Mouse (Mus musculus) midbrain, postnatal 0 days (tissue): ENCODE data around the gene Parn. TPM values are rescaled to one million over a fixed set of nuclear protein-coding genes. Genes with fewer than 3 reads are reported as not detected.

Source experiments
- ATAC-seq: fragments of 200-750 bp; cut with Nextera tagmentation; 2 replicates; pipeline ENCODE4 v1.8.0; 2017; ENCODE audit warnings: moderate number of reproducible peaks, mild to moderate bottlenecking, moderate TSS enrichment, moderate library complexity; ENCODE audit not compliant: low FRiP score
- DNase-seq: peaks from one replicate; pipeline ENCODE4 v3.0.0-alpha.2; 2015; ENCODE audit warnings: low spot score
- H3K27ac ChIP-seq: fragments of 300-500 bp; sonication (generic); 2 replicates; pipeline ENCODE4 v1.5.1; 2014; ENCODE audit warnings: low read depth, mild to moderate bottlenecking, low read length, mixed read lengths
- H3K27me3 ChIP-seq: fragments of 300-500 bp; sonication (generic); 2 replicates; pipeline ENCODE4 v1.6.1; 2014; ENCODE audit warnings: low read length, control low read depth, mixed read lengths; ENCODE audit not compliant: insufficient read depth
- H3K36me3 ChIP-seq: fragments of 300-500 bp; sonication (generic); 2 replicates; pipeline ENCODE4 v1.6.1; 2014; ENCODE audit warnings: low read length, control low read depth, mixed read lengths; ENCODE audit not compliant: insufficient read depth
- H3K4me1 ChIP-seq: fragments of 300-500 bp; sonication (generic); 2 replicates; pipeline ENCODE4 v1.6.1; 2014; ENCODE audit warnings: mild to moderate bottlenecking, control low read depth, antibody characterized with exemption, low read length, mixed read lengths; ENCODE audit not compliant: insufficient read depth
- H3K4me2 ChIP-seq: fragments of 300-500 bp; sonication (generic); 2 replicates; pipeline ENCODE4 v1.6.1; 2014; ENCODE audit warnings: low read depth, mild to moderate bottlenecking, low read length, mixed read lengths; ENCODE audit not compliant: poor library complexity, severe bottlenecking
- H3K4me3 ChIP-seq: fragments of 300-500 bp; sonication (generic); 2 replicates; pipeline ENCODE4 v1.5.1; 2014; ENCODE audit warnings: low read depth, mild to moderate bottlenecking, low read length, moderate library complexity
- H3K9ac ChIP-seq: fragments of 300-500 bp; sonication (generic); replicated peaks from 2 replicates; pipeline ENCODE4 v1.6.1; 2014; ENCODE audit warnings: mild to moderate bottlenecking, low read length, moderate library complexity, mixed read lengths; ENCODE audit not compliant: poor library complexity, severe bottlenecking
- H3K9me3 ChIP-seq: fragments of 300-500 bp; sonication (generic); 2 replicates; pipeline ENCODE4 v1.6.1; 2016; ENCODE audit warnings: low read length, control low read depth
- CTCF ChIP-seq: IDR thresholded peaks from 2 replicates; pipeline ENCODE4 v1.5.1; 2016; ENCODE audit warnings: antibody characterized with exemption, mild to moderate bottlenecking
- WGBS: fragments of 180-500 bp; shearing (Covaris S2); extraction: QIAGEN DNeasy Blood & Tissue Kit; methylation state at CpG from one replicate; pipeline ENCODE4 v1.1.7; 2014; 5-methylcytosine and 5-hydroxymethylcytosine counted together
- polyA plus RNA-seq: library from polyadenylated mRNA; unstranded; fragments of >200 nt; fragmentation: Nextera tagmentation; extraction: Ambion mirVana; gene quantifications from 2 replicates; pipeline ENCODE4 v1.2.1, GENCODE M21; 2015
- total RNA-seq: library from RNA; depleted of rRNA; stranded (reverse); fragments of >200 nt; gene quantifications from 2 replicates; pipeline ENCODE4 v1.2.3, GENCODE M21; 2014

Parn gene
- total and polyA plus RNA-seq, 2 experiments from 2014 or later, result 11.8 to 28.0 TPM

GRCm38 (mm10) chr16:13615276-13615675, 52.7 kb downstream of the Parn start:
- TF ChIP-seq CTCF, result no peak
- Histone ChIP-seq H3K4me1 (no peaks in the 10 kb centered on the region), H3K4me2 (no peak overlapping the region), H3K36me3 (peaks cover 6% of the 10 kb centered on the region), H3K4me3 (no peak overlapping the region), H3K9ac (no peak overlapping the region), H3K27me3 (no peaks in the 10 kb centered on the region), H3K9me3 (no peaks in the 10 kb centered on the region), H3K27ac (no peak overlapping the region)
- ATAC-seq, result no peak
- WGBS, result 71% methylated on average over 5 of the region's 5 CpGs
- DNase-seq, result no peak

DNA sequence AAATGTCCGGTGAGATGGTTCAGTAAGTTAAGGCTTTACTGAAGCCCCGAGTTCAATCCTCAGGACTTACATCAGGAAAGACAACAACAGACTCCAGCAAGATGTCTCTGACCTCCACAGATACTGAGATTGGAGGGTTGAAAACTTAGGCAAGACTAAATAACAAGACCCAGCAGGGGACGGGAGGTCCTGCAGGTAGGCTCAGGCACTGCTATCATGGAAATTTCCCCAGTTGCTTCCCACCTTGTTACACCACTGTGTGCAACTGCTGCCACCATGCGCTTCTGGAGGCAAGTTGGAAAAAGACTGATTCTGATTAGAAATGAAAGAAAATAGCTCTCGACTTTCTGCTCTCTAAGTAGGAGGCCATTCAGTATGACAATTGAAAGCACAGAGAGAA, 55.4 kb downstream of the Parn start:
- TF ChIP-seq CTCF, result no peak
- Histone ChIP-seq H3K27me3 (no peaks in the 10 kb centered on the region), H3K9me3 (no peaks in the 10 kb centered on the region), H3K4me1 (no peaks in the 10 kb centered on the region), H3K4me2 (no peak overlapping the region), H3K27ac (no peak overlapping the region), H3K9ac (no peak overlapping the region), H3K4me3 (no peak overlapping the region), H3K36me3 (no peaks in the 10 kb centered on the region)
- no peak for ATAC-seq
- WGBS, result 91% methylated on average over 5 of the region's 5 CpGs
- DNase-seq, result no peak

DNA sequence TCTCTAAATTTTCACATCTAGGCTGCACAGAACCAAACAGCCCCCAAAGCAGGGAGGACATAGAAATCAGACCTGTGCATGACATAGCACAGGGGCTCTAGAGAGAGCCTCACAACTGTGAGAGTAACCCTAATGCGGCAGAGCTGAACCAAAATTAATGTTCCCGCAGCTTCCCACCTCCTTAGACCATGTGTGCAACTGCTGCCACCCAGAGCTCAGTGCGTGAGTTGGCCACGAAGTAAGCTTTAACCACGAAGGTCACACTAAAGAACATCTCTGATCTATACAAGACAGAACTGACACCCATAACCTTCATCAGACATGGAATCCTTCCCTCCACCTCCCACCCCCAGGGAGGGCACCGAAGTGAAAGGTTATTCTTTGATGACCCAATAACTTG, 55.9 kb downstream of the Parn start:
- ATAC-seq, result no peak
- H3K36me3 ChIP-seq, result no peaks in the 10 kb centered on the region

DNA sequence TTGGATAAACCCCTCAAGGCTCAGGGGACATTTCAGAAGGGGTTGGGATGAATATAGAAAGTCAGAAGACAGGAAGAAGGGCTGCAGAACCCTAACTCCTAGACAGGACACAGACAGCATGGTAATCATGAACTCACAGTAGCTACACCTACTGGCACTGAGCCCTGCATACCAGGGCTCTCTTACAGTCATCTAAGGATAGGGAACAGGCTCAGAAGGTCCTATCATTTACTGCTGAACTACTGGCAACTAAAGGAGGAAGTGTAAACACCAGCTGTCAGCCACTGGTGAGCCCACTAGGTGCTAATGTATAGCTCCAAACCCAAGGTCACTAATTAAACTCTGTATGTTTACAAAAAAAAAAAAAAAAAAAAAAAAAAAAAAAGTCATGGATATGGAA, 56.6 kb downstream of the Parn start:
- Histone ChIP-seq H3K36me3 (0 out of 2 replicates have a peak, but pooled peaks cover 3% of the 10 kb centered on the region), H3K4me1 (no peaks in the 10 kb centered on the region), H3K27ac (no peak overlapping the region), H3K4me2 (no peak overlapping the region), H3K27me3 (no peaks in the 10 kb centered on the region), H3K4me3 (no peak overlapping the region), H3K9me3 (no peaks in the 10 kb centered on the region), H3K9ac (no peak overlapping the region)
- DNase-seq (no peak), ATAC-seq (no peak)
- no peak for TF ChIP-seq CTCF

More for the DNA sequence above, 55.9 kb downstream of the Parn start:
- no peaks in the 10 kb centered on the region for H3K27me3 ChIP-seq
- H3K27ac ChIP-seq, result no peak overlapping the region
- no peak overlapping the region for H3K4me3 ChIP-seq
- TF ChIP-seq CTCF, result peak; percentile 59
- WGBS, result 75% methylated on average over 6 of the region's 6 CpGs
- H3K9me3 ChIP-seq, result no peaks in the 10 kb centered on the region
- H3K9ac ChIP-seq, result no peak overlapping the region
- no peaks in the 10 kb centered on the region for H3K4me1 ChIP-seq
- peak; percentile 43 for DNase-seq
- H3K4me2 ChIP-seq, result no peak overlapping the region

DNA sequence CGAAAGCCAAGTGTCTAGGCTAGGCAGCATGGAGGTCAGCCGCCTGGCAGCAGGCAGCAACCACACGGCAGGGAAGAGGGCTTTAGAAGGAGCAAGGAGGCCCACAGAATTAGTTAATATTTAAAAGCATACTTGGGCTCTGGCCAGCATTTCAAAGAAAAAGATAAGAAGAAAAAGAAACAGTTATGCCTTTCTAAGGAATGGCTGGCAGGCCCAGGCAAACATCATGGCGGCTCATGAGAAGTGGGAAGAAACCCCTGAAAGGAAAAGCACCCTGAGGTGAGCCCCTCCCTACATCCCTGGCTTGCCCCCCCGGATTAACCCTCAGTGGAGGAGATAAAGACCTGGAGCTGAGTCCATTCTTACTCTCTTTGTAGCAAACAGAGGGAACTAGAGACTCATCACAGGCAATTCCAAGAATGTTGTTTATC, 57.0 kb downstream of the Parn start:
- DNase-seq (no peak), ATAC-seq (no peak)
- Histone ChIP-seq H3K4me1 (no peaks in the 10 kb centered on the region), H3K27me3 (no peaks in the 10 kb centered on the region), H3K27ac (no peak overlapping the region), H3K36me3 (peaks cover 6% of the 10 kb centered on the region; the same call in 1 of the 2 replicates), H3K9ac (no peak overlapping the region), H3K4me2 (no peak overlapping the region), H3K9me3 (no peaks in the 10 kb centered on the region), H3K4me3 (no peak overlapping the region)
- 69% methylated on average over 5 of the region's 5 CpGs for WGBS
- no peak for TF ChIP-seq CTCF

DNA sequence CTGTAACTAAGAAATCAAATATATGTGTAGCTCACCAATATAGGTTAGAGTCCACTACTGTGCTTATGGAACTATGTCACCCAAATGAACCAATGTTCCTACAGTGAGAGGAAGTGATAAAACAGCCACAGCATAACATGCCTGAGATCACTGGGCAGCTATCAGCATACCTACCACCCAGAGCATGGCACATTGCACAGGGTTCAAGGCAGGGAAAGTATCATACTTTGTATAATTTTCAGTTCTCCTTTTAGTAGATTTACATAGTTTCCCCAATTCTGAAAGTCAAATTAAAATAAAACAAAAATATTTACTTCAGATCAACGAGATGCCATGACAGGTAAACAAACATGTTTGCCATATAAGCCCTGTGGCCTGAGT, 59.3 kb downstream of the Parn start:
- peaks cover 9% of the 10 kb centered on the region; the same call in 1 of the 2 replicates for H3K36me3 ChIP-seq
- 83% methylated on average over 1 of the region's 1 CpGs for WGBS
- H3K9ac ChIP-seq, result no peak overlapping the region
- H3K27me3 ChIP-seq, result no peaks in the 10 kb centered on the region
- no peaks in the 10 kb centered on the region for H3K4me1 ChIP-seq
- no peak for TF ChIP-seq CTCF
- ATAC-seq (no peak), DNase-seq (no peak)
- no peak overlapping the region for H3K27ac ChIP-seq
- H3K9me3 ChIP-seq, result no peaks in the 10 kb centered on the region
- H3K4me2 ChIP-seq, result no peak overlapping the region
- H3K4me3 ChIP-seq, result no peak overlapping the region
